Mouse (Mus musculus) spleen, embryonic (tissue): ENCODE measurements around the gene Gm20388.

Experiments used
- CTCF ChIA-PET: fragments of 350-600 bp; sonication (Branson Sonifier 250); formaldehyde crosslinking; loops from one replicate; lab custom pipeline; 2022; lab: Charles Lee

Gm20388 gene

DNA sequence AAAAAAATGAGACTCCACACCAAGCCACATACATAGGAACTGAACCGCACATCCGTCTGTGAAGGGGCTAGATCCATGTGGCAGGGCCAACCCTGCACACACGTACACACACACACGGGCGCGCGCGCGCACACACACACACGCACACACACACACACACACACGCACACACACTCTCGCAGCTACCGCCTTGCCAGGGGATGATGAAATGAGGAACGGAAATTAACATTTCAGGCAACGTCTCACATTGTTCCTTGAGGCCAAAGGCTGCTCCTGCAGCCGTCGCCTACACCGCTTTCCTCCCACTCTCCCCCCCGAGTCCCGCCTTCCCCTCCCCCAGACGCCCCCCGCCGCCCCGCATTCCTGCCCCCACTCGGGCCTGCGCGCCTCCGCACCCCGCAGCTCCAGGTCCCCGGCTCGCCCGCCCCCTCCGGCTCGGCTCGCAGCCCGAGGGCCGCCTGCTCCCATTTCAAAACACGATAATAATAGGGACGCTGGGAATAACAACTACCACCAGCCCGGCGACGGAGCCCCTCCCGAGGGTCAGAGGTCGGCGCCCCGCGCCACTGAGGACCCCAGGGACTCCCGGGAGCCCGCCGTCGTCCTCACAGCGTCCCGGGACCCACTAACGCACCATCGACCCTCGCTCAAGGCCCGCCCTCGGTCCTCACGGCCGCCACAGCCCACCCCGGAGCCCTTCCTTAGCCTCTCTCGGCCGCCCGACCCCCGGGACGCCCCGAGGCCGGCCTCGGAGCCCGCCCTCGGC lies 3130.6 kb downstream of the Gm20388 start:
- CTCF ChIA-PET: no interaction called here

DNA sequence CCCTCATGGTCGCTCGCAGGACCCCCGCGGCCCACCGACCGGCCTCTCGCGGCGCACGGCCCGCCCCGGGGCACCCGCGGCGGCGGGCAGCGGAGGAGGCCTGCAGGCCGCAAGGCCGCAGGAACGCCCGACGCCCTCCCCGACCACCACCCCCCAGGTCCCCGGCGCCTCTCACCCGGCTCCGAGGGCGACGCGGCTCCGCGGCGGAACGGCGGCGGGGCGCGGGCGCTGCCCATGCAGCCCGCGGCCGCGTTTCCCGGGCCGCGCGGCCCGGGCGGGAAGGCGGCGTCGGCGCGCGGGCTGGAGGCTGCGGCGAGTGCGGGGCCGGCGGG lies 3131.1 kb downstream of the Gm20388 start:
- CTCF ChIA-PET: no interaction called here

- CTCF ChIA-PET: interaction anchor here (1.0 to 1.1 kb wide), 2 partner anchors 11 to 119 kb away, joined by 3 read pairs; no protein-coding TSS in a partner anchor
Observed at GRCm38 (mm10) chr8:123042158-123042973, 3131.7 kb downstream of the Gm20388 start, which contains the start of gene Ankrd11. TSS of gene Ankrd11 (minus strand) at chr8:123042277.

GRCm38 (mm10) chr8:123042974-123043625 lies 3132.5 kb downstream of the Gm20388 start:
- CTCF ChIA-PET: interaction anchor here (1.0 to 1.1 kb wide), 2 partner anchors 10 to 120 kb away, joined by 3 read pairs; no protein-coding TSS in a partner anchor

- CTCF ChIA-PET: no interaction called here
Observed at GRCm38 (mm10) chr8:123043941-123044340, 3133.3 kb downstream of the Gm20388 start.

GRCm38 (mm10) chr8:123044743-123045425 lies 3134.2 kb downstream of the Gm20388 start:
- CTCF ChIA-PET: interaction anchor here (0.5 kb wide), 1 partner anchor 16 kb away, joined by 9 read pairs; no protein-coding TSS in a partner anchor

GRCm38 (mm10) chr8:123046706-123047105 lies 3136.1 kb downstream of the Gm20388 start:
- CTCF ChIA-PET: interaction anchor here (0.7 kb wide), 1 partner anchor 175 kb away, joined by 5 read pairs; no protein-coding TSS in a partner anchor

GRCm38 (mm10) chr8:123047827-123048226 lies 3137.2 kb downstream of the Gm20388 start:
- CTCF ChIA-PET: no interaction called here

- CTCF ChIA-PET: no interaction called here
Observed at GRCm38 (mm10) chr8:123048402-123048801, 3137.8 kb downstream of the Gm20388 start.

DNA sequence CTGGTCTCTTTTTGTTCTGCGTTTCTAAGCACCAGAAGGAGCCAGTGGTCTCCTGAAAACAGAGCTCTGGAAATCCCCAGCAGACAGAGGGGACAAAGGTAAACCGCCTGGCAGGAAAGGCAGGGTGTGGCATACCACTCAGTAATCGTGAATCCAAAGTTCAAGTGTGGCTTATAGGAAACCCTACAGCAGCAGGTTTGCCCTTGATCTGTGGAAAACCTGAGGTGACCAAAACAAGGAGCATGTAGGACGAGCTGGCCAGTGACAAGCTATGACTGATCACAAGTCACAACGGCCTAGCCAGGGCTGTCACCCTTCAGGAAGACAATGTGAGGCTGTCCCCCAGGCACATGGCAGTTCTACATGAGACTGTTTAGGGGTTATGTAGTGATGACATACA lies 3140.8 kb downstream of the Gm20388 start:
- CTCF ChIA-PET: no interaction called here

GRCm38 (mm10) chr8:123062721-123063120 lies 3152.1 kb downstream of the Gm20388 start, which contains the start of gene Spg7:
TSS of gene Spg7 (plus strand) at chr8:123062942.
- CTCF ChIA-PET: no interaction called here

- CTCF ChIA-PET: no interaction called here
Observed at GRCm38 (mm10) chr8:123064072-123064471, 3153.4 kb downstream of the Gm20388 start.

DNA sequence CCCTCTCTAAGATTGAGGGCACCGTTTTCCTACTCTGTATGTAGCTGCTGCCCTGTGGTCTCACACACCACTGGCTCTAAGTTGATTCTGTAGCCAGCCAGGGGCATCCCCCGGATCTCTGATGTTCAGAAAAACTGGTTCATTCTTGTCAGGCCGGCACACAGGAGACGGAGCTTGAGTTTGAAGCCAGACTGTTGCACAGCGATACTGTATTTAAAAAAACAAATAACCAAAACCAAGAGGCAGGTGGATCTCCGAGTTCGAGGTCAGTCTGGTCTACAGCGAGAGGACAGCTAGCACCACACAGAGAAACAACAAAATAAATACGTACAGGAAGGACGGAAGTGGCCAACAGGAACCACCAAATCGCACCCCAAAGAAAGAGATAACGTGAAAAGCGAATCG lies 3154.2 kb downstream of the Gm20388 start:
- CTCF ChIA-PET: interaction anchor here (0.5 kb wide), 1 partner anchor 85 kb away, joined by 4 read pairs; no protein-coding TSS in a partner anchor

GRCm38 (mm10) chr8:123065214-123066100 lies 3154.8 kb downstream of the Gm20388 start:
- CTCF ChIA-PET: interaction anchor here (0.5 kb wide), 1 partner anchor 86 kb away, joined by 4 read pairs; no protein-coding TSS in a partner anchor

DNA sequence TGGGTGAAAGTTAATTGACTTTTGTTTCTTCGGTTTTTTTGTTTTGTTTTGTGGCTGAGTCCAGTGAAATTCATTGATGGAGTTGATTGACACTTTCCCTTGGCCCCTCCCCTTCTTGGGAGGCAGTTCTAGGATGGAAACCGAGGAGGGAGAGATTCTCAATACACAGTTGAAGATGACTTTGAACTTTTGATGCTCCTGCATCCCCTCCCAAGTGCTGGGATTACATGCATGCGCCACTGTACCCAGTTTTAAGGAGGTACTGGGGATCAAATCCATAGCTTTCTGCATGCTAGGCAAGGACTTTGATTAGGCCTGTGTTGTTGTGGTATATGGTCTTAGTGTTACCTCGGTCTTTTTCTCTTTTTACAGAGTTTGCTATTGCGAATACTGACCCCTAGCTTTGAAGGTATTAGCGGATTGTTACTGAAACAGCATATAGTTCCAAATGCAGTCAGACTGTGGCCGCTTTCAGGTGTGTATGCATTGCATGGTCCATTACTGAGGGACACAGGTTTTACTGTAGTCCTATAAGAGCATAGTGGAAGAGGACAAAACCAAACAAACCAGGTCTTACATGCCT lies 3155.6 kb downstream of the Gm20388 start:
- CTCF ChIA-PET: interaction anchor here (1.3 kb wide), 1 partner anchor 54 kb away, joined by 4 read pairs; no protein-coding TSS in a partner anchor

GRCm38 (mm10) chr8:123071176-123071575 lies 3160.5 kb downstream of the Gm20388 start:
- CTCF ChIA-PET: no interaction called here

GRCm38 (mm10) chr8:123077213-123077612 lies 3166.6 kb downstream of the Gm20388 start:
- CTCF ChIA-PET: no interaction called here

DNA sequence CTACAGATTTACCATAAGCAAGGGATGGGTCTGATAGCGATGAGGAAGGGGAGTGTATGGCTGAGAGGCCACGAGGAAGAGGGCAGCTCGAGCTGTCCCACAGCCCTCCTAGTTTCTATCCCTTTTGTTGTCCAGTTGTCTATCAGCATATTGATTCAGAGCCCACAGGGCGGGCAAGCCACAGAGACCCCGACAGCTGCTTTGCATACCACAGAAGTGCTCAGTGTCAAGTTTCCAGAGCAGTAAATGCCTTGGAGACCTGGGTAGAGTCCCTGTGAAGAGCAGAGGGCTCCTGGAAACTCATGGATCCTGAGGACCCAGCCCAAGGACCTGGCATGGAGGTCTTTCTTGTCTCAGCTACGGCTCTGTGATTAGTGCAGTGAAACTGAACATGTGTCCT lies 3172.4 kb downstream of the Gm20388 start:
- CTCF ChIA-PET: no interaction called here

GRCm38 (mm10) chr8:123083610-123084009 lies 3173.0 kb downstream of the Gm20388 start:
- CTCF ChIA-PET: no interaction called here

DNA sequence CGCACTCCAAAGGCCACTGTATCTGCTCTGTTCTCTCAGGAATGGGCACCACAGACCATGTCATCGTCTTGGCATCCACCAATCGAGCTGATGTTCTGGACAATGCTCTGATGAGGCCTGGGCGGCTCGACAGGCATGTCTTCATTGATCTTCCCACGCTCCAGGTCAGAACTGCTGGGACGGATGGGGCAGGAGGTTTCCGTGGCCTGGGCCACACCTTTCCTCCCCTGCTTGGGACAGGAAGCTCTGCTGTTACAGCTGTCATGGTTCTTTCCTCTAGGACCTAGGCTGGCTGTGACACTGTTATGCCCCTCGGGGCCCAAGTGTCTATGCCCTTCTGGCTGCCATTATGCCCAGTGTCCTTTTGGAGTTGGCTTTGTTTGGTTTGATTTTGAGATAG lies 3176.6 kb downstream of the Gm20388 start:
- CTCF ChIA-PET: no interaction called here
